Comparison of ENCODE assay signal across 9 mouse cellular contexts in the genomic region with DNA sequence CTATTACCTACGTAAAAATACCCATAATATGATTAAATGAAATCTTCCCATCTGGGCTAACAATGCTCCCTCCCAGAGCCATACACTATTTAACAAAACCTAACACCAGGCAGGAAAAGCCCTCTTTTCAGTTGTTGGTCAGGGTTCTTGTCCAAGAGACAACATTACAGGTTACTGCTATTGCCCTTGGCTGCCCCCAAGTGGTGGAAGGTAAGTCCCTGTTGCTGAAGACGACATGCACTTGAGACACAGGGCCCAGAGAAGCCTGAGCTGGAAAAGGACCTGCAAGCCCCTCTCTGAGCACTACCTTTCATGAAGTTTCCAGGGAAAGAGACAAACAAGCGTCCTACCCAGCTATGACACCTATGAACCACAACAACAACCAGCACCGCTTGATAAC. TPM values are rescaled to one million over a fixed set of nuclear protein-coding genes. Genes with fewer than 3 reads are reported as not detected.
DNase-seq lines count a peak whose midpoint lies in the region; ATAC-seq and TF ChIP-seq lines count a peak whose summit lies in the region.
"Had no signal": no experiment of that assay in that cellular context is flagged by ENCODE, and none has a peak within 500 bp of the region (broad histone marks: within the 10 kb centered on the region; RNA-seq: fewer than 3 reads in every experiment).

No protein-coding gene starts in this region.

- no peaks in the 10 kb centered on the region for H3K4me1 ChIP-seq in intestine, embryonic 14.5 days (replicated peaks; ENCODE audit: control insufficient read depth, insufficient read depth, low read length)
- no peaks in the 10 kb centered on the region for H3K4me1 ChIP-seq in intestine, embryonic 15.5 days (replicated peaks)
- H3K4me1 ChIP-seq in CH12.LX (ENCODE audit: control insufficient read depth in 1 of 2, insufficient read depth in 2 of 2) = peaks cover 6 to 37% of the 10 kb centered on the region in 2 experiments
- no peaks in the 10 kb centered on the region for H3K4me1 ChIP-seq in embryonic facial prominence, embryonic 11.5 days (ENCODE audit: control insufficient read depth, insufficient read depth, low read length)
- H3K4me1 ChIP-seq: embryonic facial prominence, embryonic 13.5 days had no signal

- in situ Hi-C loops in CH12.LX (cut with MboI; ENCODE audit: low pct_ligation_motif_present, low pct_unique_long_range_greater_than_20kb, low sequenced_read_pairs) = no loop called here

- TF ChIP-seq POLR2A in CH12.LX (IDR thresholded peaks at IDR 0.05; ENCODE audit: low read depth, low read length) = no peak

- H3K9me3 ChIP-seq in intestine, embryonic 14.5 days (ENCODE audit: control insufficient read depth, low read length) = no peaks in the 10 kb centered on the region
- no peaks in the 10 kb centered on the region for H3K9me3 ChIP-seq in intestine, embryonic 15.5 days
- H3K9me3 ChIP-seq in CH12.LX (replicated peaks; ENCODE audit: low read length) = no peaks in the 10 kb centered on the region
- H3K9me3 ChIP-seq in embryonic facial prominence, embryonic 11.5 days (replicated peaks; ENCODE audit: control insufficient read depth, low read length) = no peaks in the 10 kb centered on the region
- H3K9me3 ChIP-seq: embryonic facial prominence, embryonic 13.5 days had no signal

- no peak overlapping the region for H3K4me2 ChIP-seq in intestine, embryonic 14.5 days (ENCODE audit: low read length)
- no peak overlapping the region for H3K4me2 ChIP-seq in intestine, embryonic 15.5 days (replicated peaks)
- no peak overlapping the region for H3K4me2 ChIP-seq in CH12.LX (ENCODE audit: insufficient read depth, low read depth, poor library complexity, severe bottlenecking)
- no peak overlapping the region for H3K4me2 ChIP-seq in embryonic facial prominence, embryonic 11.5 days (ENCODE audit: low read depth, low read length)
- H3K4me2 ChIP-seq: embryonic facial prominence, embryonic 13.5 days had no signal

- peak; percentile 73 to 79 for TF ChIP-seq CTCF in CH12.LX (conservative IDR thresholded peaks at IDR 0.05 in 1 of 2, IDR thresholded peaks at IDR 0.05 in 1 of 2; ENCODE audit: low read depth in 2 of 2, low read length in 2 of 2)

- H3K36me3 ChIP-seq in intestine, embryonic 14.5 days (ENCODE audit: control insufficient read depth, insufficient read depth, low read length) = peaks cover 43% of the 10 kb centered on the region
- 0 out of 2 replicates have a peak, but pooled peaks cover 4% of the 10 kb centered on the region for H3K36me3 ChIP-seq in intestine, embryonic 15.5 days
- H3K36me3 ChIP-seq in CH12.LX (replicated peaks in 1 of 2; ENCODE audit: control insufficient read depth in 1 of 2, insufficient read depth in 1 of 2, low read length in 1 of 2) = peaks cover 44 to 78% of the 10 kb centered on the region in 2 experiments
- peaks cover 3% of the 10 kb centered on the region for H3K36me3 ChIP-seq in embryonic facial prominence, embryonic 11.5 days (replicated peaks; ENCODE audit: control insufficient read depth, insufficient read depth, low read depth, low read length)

- peak; percentile 69 for TF ChIP-seq RAD21 in CH12.LX (IDR thresholded peaks at IDR 0.05; ENCODE audit: low read depth, low read length)

- intact Hi-C loops in left cerebral cortex, postnatal 4 days (cut with DNase I) = no loop called here

- dilution Hi-C loops in CH12.LX (cut with MboI; ENCODE audit: extremely low pct_ligation_motif_present, extremely low pct_unique_long_range_greater_than_20kb, low sequenced_read_pairs) = no loop called here

- DNase-seq in intestine, embryonic 14.5 days (ENCODE audit: low spot score) = peak; percentile 72
- peak; percentile 67 for DNase-seq in CH12.LX (ENCODE audit: extremely low read depth)
- DNase-seq in adrenal gland, postnatal 10 days = peak; percentile 76
- DNase-seq in embryonic facial prominence, embryonic 11.5 days (ENCODE audit: low spot score) = peak; percentile 74
- peak; percentile 79 for DNase-seq in left cerebral cortex, postnatal 4 days
- DNase-seq in ovary, postnatal 36 days (ENCODE audit: low spot score) = peak; percentile 43
- peak; percentile 28 to 64 for DNase-seq in urinary bladder, postnatal 4 days (ENCODE audit: low spot score in 2 of 2)

- no peak overlapping the region for H3K27ac ChIP-seq in intestine, embryonic 14.5 days (ENCODE audit: low read depth)
- no peak overlapping the region for H3K27ac ChIP-seq in intestine, embryonic 15.5 days
- no peak overlapping the region for H3K27ac ChIP-seq in CH12.LX (ENCODE audit: insufficient read depth, low read depth)
- no peak overlapping the region for H3K27ac ChIP-seq in embryonic facial prominence, embryonic 11.5 days (replicated peaks; ENCODE audit: low read depth, low read length)
- H3K27ac ChIP-seq: embryonic facial prominence, embryonic 13.5 days had no signal

- ATAC-seq in intestine, embryonic 14.5 days (replicated peaks; ENCODE audit: low FRiP score, low TSS enrichment, low read depth) = no peak
- no peak for ATAC-seq in intestine, embryonic 15.5 days
- ATAC-seq in embryonic facial prominence, embryonic 11.5 days (replicated peaks; ENCODE audit: insufficient number of reproducible peaks, low FRiP score, low TSS enrichment, low read depth) = no peak

- H3K4me3 ChIP-seq in intestine, embryonic 14.5 days (ENCODE audit: low read depth, low read length) = no peak overlapping the region
- no peak overlapping the region for H3K4me3 ChIP-seq in intestine, embryonic 15.5 days (replicated peaks)
- H3K4me3 ChIP-seq in CH12.LX (replicated peaks in 1 of 3; ENCODE audit: low read depth in 2 of 3, low read length in 2 of 3, poor library complexity in 1 of 3) = no peak overlapping the region
- no peak overlapping the region for H3K4me3 ChIP-seq in embryonic facial prominence, embryonic 11.5 days (ENCODE audit: low read depth, low read length)
- H3K4me3 ChIP-seq: embryonic facial prominence, embryonic 13.5 days had no signal

- 58% methylated on average over 4 of the region's 4 CpGs for WGBS in intestine, embryonic 14.5 days
- 55% methylated on average over 4 of the region's 4 CpGs for WGBS in intestine, embryonic 15.5 days
- 52% methylated on average over 4 of the region's 4 CpGs for WGBS in embryonic facial prominence, embryonic 11.5 days

- no peak overlapping the region for H3K9ac ChIP-seq in intestine, embryonic 14.5 days (ENCODE audit: low read length)
- no peak overlapping the region for H3K9ac ChIP-seq in intestine, embryonic 15.5 days
- H3K9ac ChIP-seq in CH12.LX (ENCODE audit: insufficient read depth, low read depth) = no peak overlapping the region
- no peak overlapping the region for H3K9ac ChIP-seq in embryonic facial prominence, embryonic 11.5 days (replicated peaks; ENCODE audit: low read length)
- H3K9ac ChIP-seq: embryonic facial prominence, embryonic 13.5 days had no signal

- TF ChIP-seq EP300 in CH12.LX (IDR thresholded peaks at IDR 0.05; ENCODE audit: low read length) = no peak

- H3K79me2 ChIP-seq in CH12.LX (replicated peaks; ENCODE audit: control insufficient read depth, extremely low read depth, insufficient read depth, poor library complexity, severe bottlenecking) = no peaks in the 10 kb centered on the region

- H3K27me3 ChIP-seq in intestine, embryonic 14.5 days (replicated peaks; ENCODE audit: control insufficient read depth, insufficient read depth, low read length) = no peaks in the 10 kb centered on the region
- H3K27me3 ChIP-seq in intestine, embryonic 15.5 days (replicated peaks) = no peaks in the 10 kb centered on the region
- H3K27me3 ChIP-seq in CH12.LX (replicated peaks) = no peaks in the 10 kb centered on the region
- H3K27me3 ChIP-seq in embryonic facial prominence, embryonic 11.5 days (ENCODE audit: control insufficient read depth, insufficient read depth, low read length) = no peaks in the 10 kb centered on the region
- H3K27me3 ChIP-seq: embryonic facial prominence, embryonic 13.5 days had no signal

TF ChIP-seq in CH12.LX, 34 proteins besides CTCF, POLR2A, EP300 and RAD21:
- TF ChIP-seq SMC3 (IDR thresholded peaks at IDR 0.05; ENCODE audit: low read depth, low read length) (peak; percentile 73), ZMIZ1 (IDR thresholded peaks at IDR 0.05; ENCODE audit: low read depth, low read length) (no peak), USF2 (conservative IDR thresholded peaks at IDR 0.05; ENCODE audit: low read depth, low read length) (no peak)

RNA-seq across cellular contexts. Expression of a gene that starts 6.5 kb away (rescaled TPM):
- polyA plus RNA-seq in intestine, embryonic 14.5 days (2014; fragmentation: Nextera tagmentation; extraction: Ambion mirVana) = 22.5 and 24.1 TPM in 2 replicates
- polyA plus RNA-seq in intestine, embryonic 15.5 days (2015; fragmentation: Nextera tagmentation; extraction: Ambion mirVana) = 18.0 and 21.8 TPM in 2 replicates
- 21.8 and 22.4 TPM in 2 replicates for total RNA-seq in CH12.LX (2012; rRNA removed)
- total RNA-seq in CH12.LX (2014; rRNA removed) = 14.1 TPM in 2 replicates
- polyA plus RNA-seq in CH12.LX (2012; ENCODE audit: insufficient read length, low read depth) = 19.3 and 22.2 TPM in 2 replicates
- 10 to 100 TPM; 24.3 to 25.3 TPM for total RNA-seq in adrenal gland, postnatal 10 days (2021)
- polyA plus RNA-seq in embryonic facial prominence, embryonic 11.5 days (2014; fragmentation: Nextera tagmentation; extraction: Ambion mirVana) = 13.9 and 15.1 TPM in 2 replicates
- total RNA-seq in left cerebral cortex, postnatal 4 days (2021) = 10 to 100 TPM; 24.5 to 26.2 TPM

RNA-seq across cellular contexts. Expression of a gene that starts 46.0 kb away (rescaled TPM):
- polyA plus RNA-seq in intestine, embryonic 14.5 days (2014; fragmentation: Nextera tagmentation; extraction: Ambion mirVana) = 75.3 and 78.3 TPM in 2 replicates
- 121 and 123 TPM in 2 replicates for polyA plus RNA-seq in intestine, embryonic 15.5 days (2015; fragmentation: Nextera tagmentation; extraction: Ambion mirVana)
- total RNA-seq in CH12.LX (2012; rRNA removed) (26.8 and 29.6 TPM in 2 replicates), CH12.LX (2014; rRNA removed) (24.1 and 27.4 TPM in 2 replicates)
- polyA plus RNA-seq in CH12.LX (2012; ENCODE audit: insufficient read length, low read depth) = 79.0 and 79.2 TPM in 2 replicates
- 10 to 100 TPM; 21.4 to 28.1 TPM for total RNA-seq in adrenal gland, postnatal 10 days (2021)
- 80.9 and 82.0 TPM in 2 replicates for polyA plus RNA-seq in embryonic facial prominence, embryonic 11.5 days (2014; fragmentation: Nextera tagmentation; extraction: Ambion mirVana)
- total RNA-seq in left cerebral cortex, postnatal 4 days (2021) = 10 to 100 TPM; 57.3 to 57.4 TPM
